Mouse (Mus musculus) right cerebral cortex, postnatal 4 days (tissue): Measurements from ENCODE around the gene Ly6f.
"Not testable (repeated sequence)": the region's sequence is repeated elsewhere in the genome, so short reads cannot be mapped to it uniquely, and the experiment has no call there.

Experiments
- DNase-seq: peaks from one replicate; pipeline ENCODE4 v3.0.0-alpha.2; 2022

Ly6f gene

GRCm38 (mm10) chr15:75268121-75268520 is at the start of gene Ly6f:
Gene Ly6f, plus strand, starts transcription at chr15:75268421.
- no peak for DNase-seq

GRCm38 (mm10) chr15:75221942-75222341 is 46.3 kb upstream of the Ly6f start:
- DNase-seq: no peak

GRCm38 (mm10) chr15:75237736-75238288 is 30.4 kb upstream of the Ly6f start:
- DNase-seq: no peak

- DNase-seq: no peak
Observed at GRCm38 (mm10) chr15:75240558-75240957, 27.7 kb upstream of the Ly6f start.

GRCm38 (mm10) chr15:75242756-75243640 is 25.2 kb upstream of the Ly6f start:
- no peak for DNase-seq

GRCm38 (mm10) chr15:75254671-75255070 is 13.6 kb upstream of the Ly6f start:
- no peak for DNase-seq

- DNase-seq: no peak
Observed at GRCm38 (mm10) chr15:75265863-75266262, 2.4 kb upstream of the Ly6f start.

- DNase-seq: no peak
Observed at GRCm38 (mm10) chr15:75266626-75267025, 1.6 kb upstream of the Ly6f start.

- DNase-seq: no peak
Observed at GRCm38 (mm10) chr15:75268916-75269829, 952 bp downstream of the Ly6f start.

- no peak for DNase-seq
Observed at GRCm38 (mm10) chr15:75270169-75270568, 1.9 kb downstream of the Ly6f start.

- DNase-seq: no peak
Observed at GRCm38 (mm10) chr15:75270691-75271362, 2.6 kb downstream of the Ly6f start.

GRCm38 (mm10) chr15:75271426-75271825 is 3.2 kb downstream of the Ly6f start:
- no peak for DNase-seq

GRCm38 (mm10) chr15:75271891-75272290 is 3.7 kb downstream of the Ly6f start:
- DNase-seq: no peak

- not testable (repeated sequence) for DNase-seq
Observed at GRCm38 (mm10) chr15:75281991-75282390, 13.8 kb downstream of the Ly6f start.

- not testable (repeated sequence) for DNase-seq
Observed at GRCm38 (mm10) chr15:75286512-75286911, 18.3 kb downstream of the Ly6f start.

- no peak for DNase-seq
Observed at GRCm38 (mm10) chr15:75292377-75292776, 24.2 kb downstream of the Ly6f start.

GRCm38 (mm10) chr15:75293873-75294385 is 25.7 kb downstream of the Ly6f start:
- DNase-seq: no peak

- DNase-seq: no peak
Observed at GRCm38 (mm10) chr15:75306101-75306500, 37.9 kb downstream of the Ly6f start.

- no peak for DNase-seq
Observed at GRCm38 (mm10) chr15:75309186-75309585, 41.0 kb downstream of the Ly6f start.

GRCm38 (mm10) chr15:75309946-75310345 is 41.7 kb downstream of the Ly6f start:
- no peak for DNase-seq

- DNase-seq: no peak
Observed at GRCm38 (mm10) chr15:75314421-75314820, 46.2 kb downstream of the Ly6f start.

- no peak for DNase-seq
Observed at GRCm38 (mm10) chr15:75317255-75317654, 49.0 kb downstream of the Ly6f start.
